Mouse (Mus musculus): ENCODE measurements around the gene Edil3. TPM values are rescaled to one million over a fixed set of nuclear protein-coding genes. Genes with fewer than 3 reads are reported as not detected.
"Not testable (repeated sequence)": the region's sequence is repeated elsewhere in the genome, so short reads cannot be mapped to it uniquely, and the experiment has no call there.

Gene Edil3
- polyA plus RNA-seq, 1 experiment, result 0.27 TPM

DNA sequence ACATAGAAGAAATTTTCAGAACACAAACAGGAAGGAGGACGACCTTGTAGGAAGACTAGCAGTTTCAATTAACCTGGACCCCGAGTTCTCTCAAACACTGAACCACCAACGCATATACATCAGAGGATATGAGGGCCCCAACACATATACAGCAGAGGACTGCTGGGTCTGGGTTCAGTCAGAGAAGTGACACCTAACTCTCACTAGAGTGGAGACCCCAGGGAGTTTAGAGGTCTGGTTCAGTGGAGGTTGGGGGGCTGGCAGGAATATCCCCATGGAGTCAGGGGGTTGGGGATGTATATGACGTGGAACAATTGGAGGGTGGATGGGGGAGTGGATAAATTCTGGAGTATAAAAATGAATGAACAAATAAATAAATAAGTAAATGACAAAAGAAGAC lies 151.1 kb downstream of the Edil3 start:
- no peak overlapping the region for H3K27ac ChIP-seq (ENCODE audit: insufficient read depth, low read depth, low read length)
- no peak for DNase-seq
- no peaks in the 10 kb centered on the region for H3K27me3 ChIP-seq (replicated peaks; ENCODE audit: control insufficient read depth, insufficient read depth, low read length)
- TF ChIP-seq POLR2A (IDR thresholded peaks at IDR 0.05; ENCODE audit: low read depth, low read length), result no peak
- no peak for TF ChIP-seq CTCF (conservative IDR thresholded peaks at IDR 0.05; ENCODE audit: insufficient read depth, insufficient read length, low read depth, low read length)
- no peaks in the 10 kb centered on the region for H3K36me3 ChIP-seq (ENCODE audit: control insufficient read depth, insufficient read depth, low read length)
- WGBS, result 69% methylated on average over 4 of the region's 4 CpGs
- H3K4me1 ChIP-seq (ENCODE audit: control insufficient read depth, insufficient read depth, low read length), result no peaks in the 10 kb centered on the region
- no peak overlapping the region for H3K4me3 ChIP-seq (ENCODE audit: insufficient read depth, low read depth, low read length)

- Histone ChIP-seq H3K27me3 (replicated peaks; ENCODE audit: control insufficient read depth, insufficient read depth, low read length) (no peaks in the 10 kb centered on the region), H3K4me1 (ENCODE audit: control insufficient read depth, insufficient read depth, low read length) (no peaks in the 10 kb centered on the region), H3K27ac (ENCODE audit: insufficient read depth, low read depth, low read length) (no peak overlapping the region), H3K36me3 (ENCODE audit: control insufficient read depth, insufficient read depth, low read length) (no peaks in the 10 kb centered on the region), H3K4me3 (ENCODE audit: insufficient read depth, low read depth, low read length) (no peak overlapping the region)
- TF ChIP-seq POLR2A (IDR thresholded peaks at IDR 0.05; ENCODE audit: low read depth, low read length), result no peak
- TF ChIP-seq CTCF (conservative IDR thresholded peaks at IDR 0.05; ENCODE audit: insufficient read depth, insufficient read length, low read depth, low read length), result no peak
- DNase-seq, result no peak
- WGBS, result 81% methylated on average over 4 of the region's 4 CpGs
Observed at GRCm38 (mm10) chr13:89007696-89008427, 186.6 kb downstream of the Edil3 start.

DNA sequence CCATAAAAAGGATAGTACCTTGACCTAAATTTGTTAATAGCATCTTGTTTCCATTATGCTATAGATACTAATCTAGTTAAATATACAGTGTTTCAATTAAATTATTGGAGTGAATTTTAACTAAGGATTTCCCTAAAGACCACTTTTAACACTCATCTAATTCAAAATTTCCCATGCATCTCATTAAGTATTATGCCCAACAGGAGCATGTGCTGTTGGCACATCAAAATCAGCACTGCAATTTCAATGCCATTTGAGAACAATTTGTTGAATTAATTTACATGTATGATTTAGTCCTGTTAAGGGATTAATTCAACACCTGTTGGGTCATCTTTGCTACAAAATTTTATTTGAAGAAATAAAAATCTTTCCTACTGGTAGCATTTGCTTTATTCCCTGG lies 191.2 kb downstream of the Edil3 start:
- Histone ChIP-seq H3K4me1 (ENCODE audit: control insufficient read depth, insufficient read depth, low read length) (no peaks in the 10 kb centered on the region), H3K27ac (ENCODE audit: insufficient read depth, low read depth, low read length) (no peak overlapping the region), H3K27me3 (replicated peaks; ENCODE audit: control insufficient read depth, insufficient read depth, low read length) (no peaks in the 10 kb centered on the region), H3K36me3 (ENCODE audit: control insufficient read depth, insufficient read depth, low read length) (no peaks in the 10 kb centered on the region), H3K4me3 (ENCODE audit: insufficient read depth, low read depth, low read length) (no peak overlapping the region)
- DNase-seq, result no peak
- TF ChIP-seq POLR2A (IDR thresholded peaks at IDR 0.05; ENCODE audit: low read depth, low read length), result no peak
- TF ChIP-seq CTCF (conservative IDR thresholded peaks at IDR 0.05; ENCODE audit: insufficient read depth, insufficient read length, low read depth, low read length), result no peak

DNA sequence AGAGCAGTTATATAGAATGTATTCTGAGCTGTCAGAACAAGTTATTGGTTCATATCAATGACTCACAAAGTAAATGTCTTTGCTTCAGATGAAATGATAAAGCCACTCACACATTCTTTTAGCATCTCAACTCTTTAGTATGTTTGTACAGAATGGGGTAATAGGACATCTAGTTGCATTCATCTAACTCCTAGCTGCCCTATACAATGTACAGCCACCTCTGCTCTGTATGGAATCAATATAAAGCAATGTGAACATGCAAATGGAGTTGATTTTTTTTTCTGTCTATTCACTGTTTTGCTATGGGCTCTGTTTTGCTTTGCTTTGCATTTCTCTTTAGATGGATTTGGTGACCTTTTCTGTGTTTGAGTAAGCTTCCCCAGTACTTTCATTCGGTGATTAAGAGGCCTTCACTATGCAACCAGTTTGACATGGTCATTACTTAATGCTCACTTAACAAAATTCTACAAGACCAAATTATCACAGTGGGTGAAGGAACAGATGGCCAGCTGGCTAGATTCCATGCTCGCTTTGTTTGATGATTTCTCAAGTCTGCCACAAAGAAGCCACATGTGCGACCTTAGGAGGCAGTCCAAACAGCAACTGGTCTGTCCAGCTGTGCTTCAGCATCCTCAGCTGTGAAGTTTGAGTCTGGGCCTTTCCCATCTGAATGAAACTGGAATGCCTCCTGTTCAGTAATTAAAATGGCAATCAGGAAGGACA lies 208.7 kb downstream of the Edil3 start:
- 65% methylated on average over 3 of the region's 3 CpGs for WGBS
- no peak for DNase-seq
- H3K27ac ChIP-seq (ENCODE audit: insufficient read depth, low read depth, low read length), result no peak overlapping the region
- H3K4me1 ChIP-seq (ENCODE audit: control insufficient read depth, insufficient read depth, low read length), result no peaks in the 10 kb centered on the region
- no peak for TF ChIP-seq POLR2A (IDR thresholded peaks at IDR 0.05; ENCODE audit: low read depth, low read length)
- no peak for TF ChIP-seq CTCF (conservative IDR thresholded peaks at IDR 0.05; ENCODE audit: insufficient read depth, insufficient read length, low read depth, low read length)
- no peak overlapping the region for H3K4me3 ChIP-seq (ENCODE audit: insufficient read depth, low read depth, low read length)
- no peaks in the 10 kb centered on the region for H3K36me3 ChIP-seq (ENCODE audit: control insufficient read depth, insufficient read depth, low read length)
- H3K27me3 ChIP-seq (replicated peaks; ENCODE audit: control insufficient read depth, insufficient read depth, low read length), result no peaks in the 10 kb centered on the region; the same call in 1 of the 2 replicates

DNA sequence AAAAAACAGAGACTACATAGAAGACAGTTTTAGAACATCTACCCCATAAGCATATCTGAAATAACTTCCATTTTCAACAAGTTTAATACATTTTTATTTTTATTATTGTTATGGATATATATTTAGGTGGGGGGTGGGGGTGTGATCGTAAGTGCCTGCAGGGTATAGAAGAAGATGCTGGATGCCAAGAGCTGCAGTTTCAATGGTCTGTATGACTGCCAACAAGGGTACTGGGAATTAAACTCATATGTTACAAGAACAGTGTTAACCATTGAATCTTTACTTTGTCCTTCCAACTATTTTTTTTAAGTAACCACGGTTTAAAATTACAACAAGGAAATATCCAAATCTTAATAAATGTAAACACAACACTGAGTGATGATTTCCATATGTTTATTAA lies 214.4 kb downstream of the Edil3 start:
- DNase-seq, result no peak
- Histone ChIP-seq H3K27ac (ENCODE audit: insufficient read depth, low read depth, low read length) (no peak overlapping the region), H3K4me3 (ENCODE audit: insufficient read depth, low read depth, low read length) (no peak overlapping the region), H3K4me1 (ENCODE audit: control insufficient read depth, insufficient read depth, low read length) (no peaks in the 10 kb centered on the region), H3K36me3 (ENCODE audit: control insufficient read depth, insufficient read depth, low read length) (no peaks in the 10 kb centered on the region), H3K27me3 (replicated peaks; ENCODE audit: control insufficient read depth, insufficient read depth, low read length) (no peaks in the 10 kb centered on the region; the same call in 1 of the 2 replicates)
- no peak for TF ChIP-seq CTCF (conservative IDR thresholded peaks at IDR 0.05; ENCODE audit: insufficient read depth, insufficient read length, low read depth, low read length)
- no peak for TF ChIP-seq POLR2A (IDR thresholded peaks at IDR 0.05; ENCODE audit: low read depth, low read length)
- 76% methylated on average over 2 of the region's 2 CpGs for WGBS

DNA sequence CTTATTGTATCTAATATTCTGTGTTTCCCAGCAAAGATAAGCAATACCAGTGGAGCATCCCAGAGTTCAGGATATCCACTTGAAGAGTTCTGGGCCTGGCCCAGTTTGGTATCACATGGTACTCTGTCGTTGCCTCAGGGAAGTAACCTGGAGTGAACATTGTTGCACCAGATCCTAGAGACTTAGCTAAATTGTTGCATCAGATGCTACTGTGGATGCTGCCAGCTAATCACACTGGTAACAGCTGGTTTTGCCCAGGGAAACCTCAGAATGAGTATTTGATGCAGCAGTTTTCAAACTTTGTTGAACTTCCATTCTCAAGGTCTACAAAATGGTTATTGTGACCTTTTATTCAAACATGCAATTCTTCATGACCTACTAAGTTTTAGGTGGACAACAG lies 220.2 kb downstream of the Edil3 start:
- TF ChIP-seq POLR2A (IDR thresholded peaks at IDR 0.05; ENCODE audit: low read depth, low read length), result no peak
- no peak for TF ChIP-seq CTCF (conservative IDR thresholded peaks at IDR 0.05; ENCODE audit: insufficient read depth, insufficient read length, low read depth, low read length)
- 91% methylated on average over 1 of the region's 1 CpGs for WGBS

GRCm38 (mm10) chr13:89070132-89070531 lies 248.9 kb downstream of the Edil3 start:
- H3K27ac ChIP-seq (ENCODE audit: insufficient read depth, low read depth, low read length); H3K27me3 ChIP-seq (replicated peaks; ENCODE audit: control insufficient read depth, insufficient read depth, low read length); H3K36me3 ChIP-seq (ENCODE audit: control insufficient read depth, insufficient read depth, low read length); H3K4me1 ChIP-seq (ENCODE audit: control insufficient read depth, insufficient read depth, low read length); H3K4me3 ChIP-seq (ENCODE audit: insufficient read depth, low read depth, low read length); DNase-seq: not testable (repeated sequence)

More for the DNA sequence above, 220.2 kb downstream of the Edil3 start:
- Histone ChIP-seq H3K27me3 (replicated peaks; ENCODE audit: control insufficient read depth, insufficient read depth, low read length) (no peaks in the 10 kb centered on the region), H3K4me3 (ENCODE audit: insufficient read depth, low read depth, low read length) (no peak overlapping the region), H3K4me1 (ENCODE audit: control insufficient read depth, insufficient read depth, low read length) (no peaks in the 10 kb centered on the region), H3K36me3 (ENCODE audit: control insufficient read depth, insufficient read depth, low read length) (no peaks in the 10 kb centered on the region), H3K27ac (ENCODE audit: insufficient read depth, low read depth, low read length) (no peak overlapping the region)
- DNase-seq, result no peak

All from kidney, adult 2 months (tissue).